Mouse (Mus musculus): ENCODE measurements around the gene 1110032A03Rik. TPM values are rescaled to one million over a fixed set of nuclear protein-coding genes. Genes with fewer than 3 reads are reported as not detected.

Gene 1110032A03Rik
- polyA plus RNA-seq (2015; fragmentation: Nextera tagmentation; extraction: Ambion mirVana): 24.4 and 25.1 TPM in 2 replicates

GRCm38 (mm10) chr9:50774991-50775612 lies at the start of gene 1110032A03Rik, which contains the start of gene Alg9:
Gene 1110032A03Rik, minus strand, starts transcription at chr9:50775520.
Gene Alg9, plus strand, starts transcription at chr9:50775019.
- Histone ChIP-seq H3K9me3 (replicated peaks) (no peaks in the 10 kb centered on the region), H3K4me1 (replicated peaks) (peaks cover 17% of the 10 kb centered on the region), H3K9ac (peak within 1 kb of the TSS; percentile 92), H3K27me3 (no peaks in the 10 kb centered on the region), H3K4me2 (peak within 1 kb of the TSS; percentile 79), H3K27ac (peak within 1 kb of the TSS; percentile 58), H3K36me3 (peaks cover 19% of the 10 kb centered on the region), H3K4me3 (peak within 1 kb of the TSS; percentile 72)
- under 1% methylated on average over 38 of the region's 51 CpGs for WGBS
- peak; percentile 76 for ATAC-seq (replicated peaks; ENCODE audit: insufficient number of reproducible peaks, insufficient read depth, low FRiP score, low read depth)

GRCm38 (mm10) chr9:50823779-50824453 lies 48.6 kb upstream of the 1110032A03Rik start:
- Histone ChIP-seq H3K9ac (no peak overlapping the region), H3K9me3 (replicated peaks) (no peaks in the 10 kb centered on the region), H3K4me3 (no peak overlapping the region), H3K4me1 (replicated peaks) (no peaks in the 10 kb centered on the region), H3K27me3 (no peaks in the 10 kb centered on the region), H3K36me3 (no peaks in the 10 kb centered on the region; the same call in 1 of the 2 replicates), H3K4me2 (no peak overlapping the region), H3K27ac (no peak overlapping the region)
- no peak for ATAC-seq (replicated peaks; ENCODE audit: insufficient number of reproducible peaks, insufficient read depth, low FRiP score, low read depth)
- 77% methylated on average over 11 of the region's 11 CpGs for WGBS

GRCm38 (mm10) chr9:50822216-50822615 lies 46.9 kb upstream of the 1110032A03Rik start:
- Histone ChIP-seq H3K27me3 (no peaks in the 10 kb centered on the region), H3K4me2 (no peak overlapping the region)
- 88% methylated on average over 5 of the region's 5 CpGs for WGBS

GRCm38 (mm10) chr9:50821651-50822050 lies 46.3 kb upstream of the 1110032A03Rik start:
- no peak for ATAC-seq (replicated peaks; ENCODE audit: insufficient number of reproducible peaks, insufficient read depth, low FRiP score, low read depth)
- Histone ChIP-seq H3K4me2 (no peak overlapping the region), H3K27ac (no peak overlapping the region), H3K9ac (no peak overlapping the region), H3K9me3 (replicated peaks) (no peaks in the 10 kb centered on the region), H3K4me3 (no peak overlapping the region), H3K27me3 (no peaks in the 10 kb centered on the region), H3K36me3 (peaks cover 14% of the 10 kb centered on the region; the same call in 1 of the 2 replicates), H3K4me1 (replicated peaks) (no peaks in the 10 kb centered on the region)
- 90% methylated on average over 6 of the region's 6 CpGs for WGBS

More at GRCm38 (mm10) chr9:50822216-50822615, 46.9 kb upstream of the 1110032A03Rik start:
- Histone ChIP-seq H3K9ac (no peak overlapping the region), H3K4me3 (no peak overlapping the region), H3K9me3 (replicated peaks) (no peaks in the 10 kb centered on the region), H3K4me1 (replicated peaks) (no peaks in the 10 kb centered on the region), H3K27ac (no peak overlapping the region), H3K36me3 (peaks cover 8% of the 10 kb centered on the region; the same call in 1 of the 2 replicates)
- no peak for ATAC-seq (replicated peaks; ENCODE audit: insufficient number of reproducible peaks, insufficient read depth, low FRiP score, low read depth)

- 89% methylated on average over 6 of the region's 6 CpGs for WGBS
- no peak overlapping the region for H3K9ac ChIP-seq
- ATAC-seq (replicated peaks; ENCODE audit: insufficient number of reproducible peaks, insufficient read depth, low FRiP score, low read depth): no peak
- H3K4me1 ChIP-seq (replicated peaks): no peaks in the 10 kb centered on the region
- H3K9me3 ChIP-seq (replicated peaks): no peaks in the 10 kb centered on the region
- H3K27ac ChIP-seq: no peak overlapping the region
- peaks cover 15% of the 10 kb centered on the region; the same call in 1 of the 2 replicates for H3K36me3 ChIP-seq
- no peaks in the 10 kb centered on the region for H3K27me3 ChIP-seq
- no peak overlapping the region for H3K4me3 ChIP-seq
- no peak overlapping the region for H3K4me2 ChIP-seq
Measured at GRCm38 (mm10) chr9:50819716-50820115, 44.4 kb upstream of the 1110032A03Rik start.

GRCm38 (mm10) chr9:50818050-50818449 lies 42.7 kb upstream of the 1110032A03Rik start:
- H3K27ac ChIP-seq: no peak overlapping the region
- H3K4me3 ChIP-seq: no peak overlapping the region
- no peak overlapping the region for H3K4me2 ChIP-seq
- H3K4me1 ChIP-seq (replicated peaks): no peaks in the 10 kb centered on the region
- H3K9me3 ChIP-seq (replicated peaks): no peaks in the 10 kb centered on the region
- no peak overlapping the region for H3K9ac ChIP-seq
- ATAC-seq (replicated peaks; ENCODE audit: insufficient number of reproducible peaks, insufficient read depth, low FRiP score, low read depth): no peak
- peaks cover 25% of the 10 kb centered on the region for H3K36me3 ChIP-seq
- WGBS: 80% methylated on average over 6 of the region's 6 CpGs
- H3K27me3 ChIP-seq: no peaks in the 10 kb centered on the region

GRCm38 (mm10) chr9:50816512-50816911 lies 41.2 kb upstream of the 1110032A03Rik start:
- no peak for ATAC-seq (replicated peaks; ENCODE audit: insufficient number of reproducible peaks, insufficient read depth, low FRiP score, low read depth)
- 84% methylated on average over 1 of the region's 1 CpGs for WGBS
- Histone ChIP-seq H3K4me3 (no peak overlapping the region), H3K27ac (no peak overlapping the region), H3K27me3 (no peaks in the 10 kb centered on the region), H3K9ac (no peak overlapping the region), H3K4me1 (replicated peaks) (no peaks in the 10 kb centered on the region), H3K9me3 (replicated peaks) (no peaks in the 10 kb centered on the region), H3K4me2 (no peak overlapping the region), H3K36me3 (peaks cover 25% of the 10 kb centered on the region)

GRCm38 (mm10) chr9:50815666-50816065 lies 40.3 kb upstream of the 1110032A03Rik start:
- no peaks in the 10 kb centered on the region for H3K4me1 ChIP-seq (replicated peaks)
- H3K36me3 ChIP-seq: peaks cover 25% of the 10 kb centered on the region
- H3K4me2 ChIP-seq: no peak overlapping the region
- H3K27me3 ChIP-seq: no peaks in the 10 kb centered on the region
- H3K4me3 ChIP-seq: no peak overlapping the region
- H3K9ac ChIP-seq: no peak overlapping the region
- H3K27ac ChIP-seq: no peak overlapping the region
- H3K9me3 ChIP-seq (replicated peaks): no peaks in the 10 kb centered on the region
- no peak for ATAC-seq (replicated peaks; ENCODE audit: insufficient number of reproducible peaks, insufficient read depth, low FRiP score, low read depth)
- WGBS: 94% methylated on average over 4 of the region's 4 CpGs

GRCm38 (mm10) chr9:50813796-50814195 lies 38.5 kb upstream of the 1110032A03Rik start:
- Histone ChIP-seq H3K9ac (no peak overlapping the region), H3K4me3 (no peak overlapping the region), H3K27me3 (no peaks in the 10 kb centered on the region), H3K36me3 (peaks cover 37% of the 10 kb centered on the region), H3K9me3 (replicated peaks) (no peaks in the 10 kb centered on the region), H3K4me2 (no peak overlapping the region), H3K4me1 (replicated peaks) (no peaks in the 10 kb centered on the region), H3K27ac (no peak overlapping the region)
- 88% methylated on average over 5 of the region's 5 CpGs for WGBS
- ATAC-seq (replicated peaks; ENCODE audit: insufficient number of reproducible peaks, insufficient read depth, low FRiP score, low read depth): no peak

GRCm38 (mm10) chr9:50811746-50812145 lies 36.4 kb upstream of the 1110032A03Rik start:
- Histone ChIP-seq H3K27me3 (no peaks in the 10 kb centered on the region), H3K4me1 (replicated peaks) (no peaks in the 10 kb centered on the region), H3K4me2 (no peak overlapping the region), H3K27ac (no peak overlapping the region), H3K36me3 (peaks cover 31% of the 10 kb centered on the region), H3K9me3 (replicated peaks) (no peaks in the 10 kb centered on the region), H3K9ac (no peak overlapping the region), H3K4me3 (no peak overlapping the region)
- 79% methylated on average over 2 of the region's 2 CpGs for WGBS
- ATAC-seq (replicated peaks; ENCODE audit: insufficient number of reproducible peaks, insufficient read depth, low FRiP score, low read depth): no peak

GRCm38 (mm10) chr9:50811187-50811586 lies 35.9 kb upstream of the 1110032A03Rik start:
- no peak for ATAC-seq (replicated peaks; ENCODE audit: insufficient number of reproducible peaks, insufficient read depth, low FRiP score, low read depth)
- Histone ChIP-seq H3K4me3 (no peak overlapping the region), H3K4me1 (replicated peaks) (no peaks in the 10 kb centered on the region), H3K9ac (no peak overlapping the region), H3K27me3 (no peaks in the 10 kb centered on the region), H3K9me3 (replicated peaks) (no peaks in the 10 kb centered on the region), H3K36me3 (peaks cover 31% of the 10 kb centered on the region), H3K4me2 (no peak overlapping the region), H3K27ac (no peak overlapping the region)
- 68% methylated on average over 7 of the region's 7 CpGs for whole genome bisulfite sequencing
